Mouse (Mus musculus) forebrain, embryonic 14.5 days (tissue): ENCODE data around the gene Gm5089. TPM values are rescaled to one million over a fixed set of nuclear protein-coding genes. Genes with fewer than 3 reads are reported as not detected.

ENCODE experiments used
- ATAC-seq: fragments of 200-750 bp; cut with Nextera tagmentation; 2 replicates; pipeline ENCODE4 v1.8.0; 2017; ENCODE audit warnings: mild to moderate bottlenecking, moderate library complexity
- DNase-seq: peaks from one replicate; pipeline ENCODE4 v3.0.0-alpha.2; 2015; ENCODE audit warnings: low spot score
- H3K27ac ChIP-seq: fragments of 300-500 bp; sonication (generic); 2 replicates; pipeline ENCODE4 v1.5.1; 2014; ENCODE audit warnings: low read depth, mild to moderate bottlenecking, control low read depth, low read length, moderate library complexity
- H3K27me3 ChIP-seq: fragments of 300-500 bp; sonication (generic); replicated peaks from 2 replicates; pipeline ENCODE4 v1.6.1; 2014; ENCODE audit warnings: low read length, control low read depth, mixed read lengths; ENCODE audit not compliant: control insufficient read depth, insufficient read depth
- H3K36me3 ChIP-seq: fragments of 300-500 bp; sonication (generic); 2 replicates; pipeline ENCODE4 v1.6.1; 2014; ENCODE audit warnings: low read length, control low read depth; ENCODE audit not compliant: control insufficient read depth, insufficient read depth
- H3K4me1 ChIP-seq: fragments of 300-500 bp; sonication (generic); 2 replicates; pipeline ENCODE4 v1.6.1; 2014; ENCODE audit warnings: antibody characterized with exemption, low read length, control low read depth; ENCODE audit not compliant: control insufficient read depth, insufficient read depth
- H3K4me2 ChIP-seq: fragments of 300-500 bp; sonication (generic); 2 replicates; pipeline ENCODE4 v1.6.1; 2014; ENCODE audit warnings: mild to moderate bottlenecking, control low read depth, low read length
- H3K4me3 ChIP-seq: fragments of 300-500 bp; sonication (generic); 2 replicates; pipeline ENCODE4 v1.5.1; 2014; ENCODE audit warnings: low read depth, low read length, control low read depth
- H3K9ac ChIP-seq: fragments of 300-500 bp; sonication (generic); 2 replicates; pipeline ENCODE4 v1.6.1; 2014; ENCODE audit warnings: mild to moderate bottlenecking, low read length, control low read depth, moderate library complexity
- H3K9me3 ChIP-seq: fragments of 300-500 bp; sonication (generic); replicated peaks from 2 replicates; pipeline ENCODE4 v1.6.1; 2016; ENCODE audit warnings: low read length, control low read depth, mixed read lengths; ENCODE audit not compliant: control insufficient read depth
- WGBS: fragments of 180-500 bp; shearing (Covaris S2); extraction: QIAGEN DNeasy Blood & Tissue Kit; methylation state at CpG from one replicate; pipeline ENCODE4 v1.1.7; 2014; 5-methylcytosine and 5-hydroxymethylcytosine counted together
- polyA plus RNA-seq: library from polyadenylated mRNA; unstranded; fragments of >200 nt; fragmentation: Nextera tagmentation; extraction: Ambion mirVana; gene quantifications from 2 replicates; pipeline ENCODE4 v1.2.1, GENCODE M21; 2014

Gene Gm5089
- polyA plus RNA-seq, 1 experiment from 2014 or later = 0.33 TPM

DNA sequence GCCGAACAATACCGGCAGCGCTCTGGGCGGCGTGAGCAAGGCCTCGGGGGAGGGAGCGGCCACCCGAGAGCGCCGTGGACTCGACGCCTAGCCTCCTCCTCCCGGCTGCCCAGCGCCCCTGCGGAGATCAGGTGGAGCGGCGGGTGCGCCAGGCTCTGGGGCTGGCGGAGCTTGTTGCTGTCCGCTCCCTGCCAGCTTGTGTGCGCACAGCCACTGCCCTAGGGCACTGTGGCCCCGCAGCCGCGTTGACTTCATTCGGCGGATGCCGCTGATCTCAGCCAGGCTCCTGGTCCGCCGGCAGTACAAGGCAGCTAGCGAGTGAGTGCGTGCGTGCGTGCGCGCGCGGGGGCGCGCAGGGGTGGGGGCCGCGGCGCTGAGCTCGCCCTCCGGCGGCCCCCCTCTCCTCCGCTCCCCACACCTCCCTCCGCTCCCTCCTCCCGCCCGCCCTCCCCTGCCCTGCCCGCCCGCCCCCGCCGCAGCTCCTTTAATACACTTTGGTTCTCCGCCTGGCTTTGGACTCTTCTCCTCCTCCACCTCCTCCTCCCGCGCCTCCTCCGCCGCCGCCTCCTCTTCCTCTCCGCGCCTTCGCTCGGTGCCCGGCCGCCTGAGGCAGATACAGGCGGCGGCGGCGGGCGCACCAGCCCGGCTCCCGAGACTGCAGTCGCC is 24.1 kb upstream of the Gm5089 start, which contains the start of gene Zic2:
TSS of gene Zic2 (plus strand) at position 545 of the 666 bp plus-strand sequence.
- DNase-seq (peak; percentile 84), ATAC-seq (peak; percentile 74)
- peak within 1 kb of the TSS; percentile 49 for H3K4me3 ChIP-seq
- peaks cover 7% of the 10 kb centered on the region; the same call in 1 of the 2 replicates for H3K36me3 ChIP-seq
- WGBS = under 1% methylated on average over 30 of the region's 73 CpGs
- no peaks in the 10 kb centered on the region for H3K4me1 ChIP-seq
- peak within 1 kb of the TSS; percentile 73 for H3K4me2 ChIP-seq
- no peaks in the 10 kb centered on the region for H3K9me3 ChIP-seq
- H3K27me3 ChIP-seq = peaks cover 16% of the 10 kb centered on the region; the same call in 1 of the 2 replicates
- peak within 1 kb of the TSS; percentile 85 for H3K9ac ChIP-seq
- peak within 1 kb of the TSS; percentile 99 for H3K27ac ChIP-seq

DNA sequence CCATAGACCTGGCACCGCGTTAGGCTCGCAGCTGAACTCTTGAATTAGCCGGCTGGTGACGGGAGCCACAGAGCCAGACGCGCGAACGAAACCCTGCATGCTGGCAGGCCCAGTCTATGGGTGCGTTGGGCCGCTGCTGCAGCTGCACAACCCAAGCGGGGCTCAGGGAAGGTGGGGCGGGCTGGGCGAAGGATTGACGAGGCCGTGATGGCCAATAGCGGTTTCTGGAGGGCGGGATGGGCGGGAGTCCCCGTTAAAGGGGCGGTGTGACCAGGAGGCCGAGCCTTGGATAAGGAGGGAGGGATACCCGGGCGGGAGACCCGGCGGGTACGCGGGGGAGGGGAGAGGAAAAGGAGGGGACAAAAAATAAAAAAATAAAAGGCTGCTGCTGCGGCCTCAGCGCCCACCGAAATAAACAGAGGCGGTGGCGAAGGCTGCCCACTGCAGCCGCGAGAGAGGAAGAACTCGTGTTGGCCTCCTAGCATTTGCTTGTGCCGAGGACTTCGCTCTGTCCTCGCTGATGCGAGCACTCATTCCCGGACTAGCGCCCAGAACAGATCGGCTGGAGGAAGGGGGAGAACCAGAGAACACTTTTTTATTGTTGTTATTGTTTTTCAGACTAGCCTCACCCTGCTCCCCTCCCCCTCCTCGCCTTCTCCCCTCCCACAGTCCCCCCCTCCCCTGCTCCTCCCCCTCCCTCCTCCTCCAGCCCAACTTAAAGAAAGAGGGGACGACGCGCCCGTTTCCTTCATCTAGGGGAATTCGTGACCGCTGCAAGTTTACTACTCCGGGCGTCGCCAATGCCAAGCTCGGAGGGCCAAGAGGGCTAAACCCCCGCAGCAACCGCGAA is 23.4 kb upstream of the Gm5089 start:
- 0% methylated on average over 56 of the region's 57 CpGs for WGBS

DNA sequence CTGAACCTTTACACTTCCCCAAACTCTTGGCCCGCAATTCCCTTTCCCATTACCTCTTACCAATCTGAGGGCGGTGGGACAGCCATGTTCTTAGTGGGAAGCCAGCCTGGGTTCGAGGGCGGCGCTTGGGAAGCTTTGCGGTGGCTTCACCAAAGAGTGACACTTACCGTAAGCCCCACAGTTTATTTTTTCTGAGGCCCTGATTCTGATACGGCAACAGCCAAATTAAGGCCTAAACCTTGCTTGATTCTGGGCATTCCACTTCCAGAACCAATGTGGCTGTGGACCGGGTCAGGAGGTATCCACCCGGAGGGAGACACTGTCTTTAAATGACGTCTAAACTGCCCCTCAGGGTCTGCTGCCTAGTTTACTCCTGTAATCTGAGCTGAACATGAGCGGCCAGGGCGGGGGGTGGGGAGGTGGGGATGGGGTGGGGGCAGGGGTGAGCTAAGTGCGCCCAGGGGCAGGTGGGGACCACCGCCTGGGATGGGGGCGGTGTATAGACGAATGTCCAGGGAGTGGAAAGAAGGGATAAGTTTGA is 22.4 kb upstream of the Gm5089 start:
- 5% methylated on average over 17 of the region's 17 CpGs for WGBS
- peak overlapping the region; percentile 99 for H3K27ac ChIP-seq
- DNase-seq = peak; percentile 45
- peak overlapping the region; percentile 73 for H3K4me2 ChIP-seq
- no peak for ATAC-seq
- H3K4me1 ChIP-seq = 0 out of 2 replicates have a peak, but pooled peaks cover 3% of the 10 kb centered on the region
- 0 out of 2 replicates have a peak, but pooled peaks cover under 1% of the 10 kb centered on the region for H3K36me3 ChIP-seq
- peak overlapping the region; percentile 49 for H3K4me3 ChIP-seq
- H3K27me3 ChIP-seq = peaks cover 16% of the 10 kb centered on the region
- H3K9ac ChIP-seq = peak overlapping the region; percentile 65
- H3K9me3 ChIP-seq = no peaks in the 10 kb centered on the region

More for the DNA sequence above, 23.4 kb upstream of the Gm5089 start:
- Histone ChIP-seq H3K4me1 (0 out of 2 replicates have a peak, but pooled peaks cover under 1% of the 10 kb centered on the region), H3K9ac (peak overlapping the region; percentile 85), H3K36me3 (peaks cover 7% of the 10 kb centered on the region; the same call in 1 of the 2 replicates), H3K27me3 (peaks cover 16% of the 10 kb centered on the region), H3K27ac (peak overlapping the region; percentile 99), H3K4me2 (peak overlapping the region; percentile 73), H3K9me3 (no peaks in the 10 kb centered on the region), H3K4me3 (peak overlapping the region; percentile 49)
- ATAC-seq = peak; percentile 82
- peak; percentile 93 for DNase-seq

DNA sequence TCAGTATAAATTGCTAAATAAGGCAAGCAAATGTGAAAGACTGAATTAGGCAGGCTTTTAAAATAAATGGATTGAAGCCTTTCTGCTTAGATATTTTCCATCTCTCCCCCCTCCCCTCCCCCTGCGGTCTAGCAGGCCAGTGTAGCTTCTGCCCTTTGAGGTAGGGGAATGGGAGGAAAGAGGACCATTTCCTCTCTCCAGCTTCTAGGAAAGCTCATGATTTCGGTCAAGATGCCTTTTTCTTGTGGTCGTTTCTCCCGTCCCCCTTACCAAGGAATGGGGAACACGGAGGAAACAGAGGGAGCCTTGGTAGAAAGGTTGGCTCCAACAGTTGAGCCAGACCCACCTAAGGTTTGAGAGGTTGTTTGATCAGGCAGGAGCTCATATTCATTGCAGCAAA is 21.7 kb upstream of the Gm5089 start:
- peaks cover 3% of the 10 kb centered on the region; the same call in 1 of the 2 replicates for H3K4me1 ChIP-seq
- peak; percentile 29 for DNase-seq
- 12% methylated on average over 5 of the region's 5 CpGs for WGBS

DNA sequence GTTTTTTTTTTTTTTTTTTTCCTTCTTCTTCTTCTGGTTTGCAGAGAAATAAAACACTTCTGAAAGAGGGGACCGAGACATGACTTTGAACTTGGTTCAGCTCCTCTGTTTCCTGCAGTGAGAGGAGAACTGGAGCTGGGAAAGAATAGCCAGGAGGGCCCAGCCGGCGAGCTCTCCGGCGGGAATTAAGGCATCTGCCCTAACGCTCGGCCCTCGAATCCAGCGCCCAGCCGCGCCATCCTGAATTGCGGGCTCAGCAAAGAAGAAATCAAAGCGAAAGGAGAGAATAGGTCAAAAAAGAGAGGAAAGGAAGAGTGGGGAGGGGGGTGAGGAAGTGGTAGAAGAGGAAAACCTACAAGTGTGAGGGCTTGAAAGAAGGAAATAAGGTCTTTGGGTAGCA is 21.2 kb upstream of the Gm5089 start:
- Histone ChIP-seq H3K27me3 (peaks cover 21% of the 10 kb centered on the region), H3K27ac (peak overlapping the region; percentile 99), H3K4me2 (peak overlapping the region; percentile 73), H3K9ac (peak overlapping the region; percentile 65), H3K9me3 (no peaks in the 10 kb centered on the region), H3K4me1 (peaks cover 3% of the 10 kb centered on the region; the same call in 1 of the 2 replicates), H3K4me3 (peak overlapping the region; percentile 49), H3K36me3 (no peaks in the 10 kb centered on the region)
- no peak for ATAC-seq
- 4% methylated on average over 13 of the region's 13 CpGs for WGBS
- peak; percentile 54 for DNase-seq

More for the DNA sequence above, 21.7 kb upstream of the Gm5089 start:
- no peak for ATAC-seq
- Histone ChIP-seq H3K27me3 (peaks cover 16% of the 10 kb centered on the region), H3K4me2 (peak overlapping the region; percentile 73), H3K27ac (peak overlapping the region; percentile 99), H3K36me3 (no peaks in the 10 kb centered on the region), H3K9me3 (no peaks in the 10 kb centered on the region), H3K4me3 (peak overlapping the region; percentile 49), H3K9ac (peak overlapping the region; percentile 65)

DNA sequence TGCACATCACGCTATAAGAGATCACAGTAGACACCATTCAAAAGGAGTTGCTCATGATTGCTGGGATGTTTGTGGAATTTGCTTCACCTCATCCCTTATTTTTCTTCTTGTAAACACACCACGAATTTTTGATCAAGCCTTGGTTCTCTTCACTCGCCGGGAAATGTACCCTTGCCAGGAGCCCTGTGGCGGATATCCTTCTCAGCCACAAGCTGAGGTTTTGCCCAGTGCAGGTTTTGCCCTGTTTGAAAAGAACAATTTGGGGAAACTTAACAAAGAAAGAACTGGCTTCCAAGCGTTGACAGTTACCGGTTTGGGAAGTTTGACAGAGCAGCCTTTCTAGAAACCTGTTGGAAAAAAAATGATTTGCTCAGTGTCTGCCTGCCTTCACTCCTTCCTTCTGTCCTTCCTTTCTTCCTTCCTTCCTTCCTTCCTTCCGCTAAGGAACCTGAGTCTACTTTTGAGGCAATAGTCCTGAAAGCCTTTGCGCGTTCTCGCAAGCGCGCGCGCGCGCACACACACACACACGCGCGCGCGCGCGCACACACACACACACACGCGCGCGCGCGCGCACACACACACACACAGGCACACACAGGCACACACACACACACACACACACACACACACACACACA is 20.7 kb upstream of the Gm5089 start:
- peak overlapping the region; percentile 13 for H3K4me3 ChIP-seq
- H3K9me3 ChIP-seq = no peaks in the 10 kb centered on the region
- H3K4me2 ChIP-seq = peak overlapping the region; percentile 73
- ATAC-seq = no peak
- H3K36me3 ChIP-seq = no peaks in the 10 kb centered on the region
- peaks cover 24% of the 10 kb centered on the region for H3K27me3 ChIP-seq
- peaks cover 3% of the 10 kb centered on the region; the same call in 1 of the 2 replicates for H3K4me1 ChIP-seq
- WGBS = 7% methylated on average over 29 of the region's 31 CpGs
- H3K9ac ChIP-seq = peak overlapping the region; percentile 65
- H3K27ac ChIP-seq = peak overlapping the region; percentile 99
- DNase-seq = peak; percentile 42

DNA sequence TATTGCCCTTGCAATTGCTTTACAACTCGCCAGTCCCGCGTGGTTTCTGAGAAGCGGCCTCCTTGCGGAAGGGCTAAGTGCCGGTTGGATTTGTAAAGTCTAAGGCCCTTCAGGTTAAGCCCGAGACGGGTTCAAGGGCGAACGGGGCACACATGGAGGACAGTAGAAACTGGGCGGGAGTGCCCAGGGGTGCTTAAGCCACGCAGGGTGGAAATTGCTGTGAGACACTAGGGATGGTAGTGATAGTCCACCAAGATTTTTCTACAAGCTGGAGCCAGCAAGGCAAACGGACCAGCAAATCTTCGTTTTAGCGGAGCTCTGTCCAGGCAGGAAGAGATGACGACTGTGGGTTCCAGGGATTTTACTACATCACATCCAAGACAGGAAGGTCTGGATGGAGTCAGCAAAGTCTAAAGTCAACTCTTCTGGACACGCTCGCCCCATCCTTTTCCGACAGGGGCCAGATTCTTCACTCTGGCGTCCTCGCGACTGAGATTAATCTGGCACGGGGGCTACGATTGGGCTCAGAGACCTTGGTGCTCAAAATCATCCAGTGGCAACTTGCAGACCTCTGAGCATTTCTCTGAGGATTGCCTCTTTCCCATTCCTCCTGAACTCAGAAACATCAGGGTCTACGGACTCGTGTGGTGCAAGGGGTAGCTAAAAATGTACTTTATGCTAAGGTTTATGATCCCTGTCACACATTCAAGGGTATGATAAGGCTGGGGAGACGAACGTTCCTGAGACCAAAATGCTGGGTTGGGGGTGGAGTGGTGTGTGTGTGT is 18.2 kb upstream of the Gm5089 start:
- H3K9me3 ChIP-seq = no peaks in the 10 kb centered on the region
- H3K36me3 ChIP-seq = no peaks in the 10 kb centered on the region
- peaks cover 5% of the 10 kb centered on the region; the same call in 1 of the 2 replicates for H3K4me1 ChIP-seq
- peaks cover 39% of the 10 kb centered on the region for H3K27me3 ChIP-seq
- peak overlapping the region; percentile 9; the same call in 1 of the 2 replicates for H3K4me3 ChIP-seq
- H3K4me2 ChIP-seq = peak overlapping the region; percentile 49
- WGBS = 13% methylated on average over 28 of the region's 28 CpGs
- ATAC-seq = no peak
- H3K27ac ChIP-seq = peak overlapping the region; percentile 73
- H3K9ac ChIP-seq = peak overlapping the region; percentile 60
- peak; percentile 39 for DNase-seq
